Mouse (Mus musculus): ENCODE results near the gene Dse. TPM values are rescaled to one million over a fixed set of nuclear protein-coding genes. Genes with fewer than 3 reads are reported as not detected.

Gene Dse
- 1 to 10 TPM; 1.5 to 2.7 TPM for polyA plus RNA-seq (2017; shearing (Covaris generic))

GRCm38 (mm10) chr10:34207503-34207850 is at the start of gene Dse:
Dse (minus strand) TSS chr10:34207715.

GRCm38 (mm10) chr10:34127392-34128378 is 79.8 kb downstream of the Dse start, which contains the start of gene Calhm6:
Calhm6 (minus strand) TSS chr10:34127984.

Other genes with a start within 250 kb of the Dse start
- 100 to 1,000 TPM; 155 to 157 TPM for gene Rwdd1, start 188.1 kb downstream of the Dse start, polyA plus RNA-seq (2017; shearing (Covaris generic))
- gene Trappc3l, start 170.1 kb downstream of the Dse start, polyA plus RNA-seq (2017; shearing (Covaris generic)) = not detected
- gene Calhm4, start 163.4 kb downstream of the Dse start, polyA plus RNA-seq (2017; shearing (Covaris generic)) = not detected
- gene Calhm5, start 111.2 kb downstream of the Dse start, polyA plus RNA-seq (2017; shearing (Covaris generic)) = not detected
- gene Calhm6, start 79.7 kb downstream of the Dse start, polyA plus RNA-seq (2017; shearing (Covaris generic)) = 10 to 100 TPM; 27.3 to 28.8 TPM
- 10 to 100 TPM; 55.1 to 72.8 TPM for gene Tspyl1, start 74.5 kb upstream of the Dse start, polyA plus RNA-seq (2017; shearing (Covaris generic))
- 10 to 100 TPM; 13.4 to 17.6 TPM for gene Tspyl4, start 89.7 kb upstream of the Dse start, polyA plus RNA-seq (2017; shearing (Covaris generic))
- gene Col10a1, start 182.3 kb upstream of the Dse start, polyA plus RNA-seq (2017; shearing (Covaris generic)) = 1 to 10 TPM in 1 of 2 experiments, under 1 TPM in 1; 0.63 to 1.0 TPM
- 10 to 100 TPM; 47.6 to 56.6 TPM for gene Nt5dc1, start 210.8 kb upstream of the Dse start, polyA plus RNA-seq (2017; shearing (Covaris generic))

Measured in activated CD4-positive, CD25-positive, alpha-beta regulatory T cell (primary cell).